Mouse (Mus musculus) B cell, adult 2 months (primary cell): ENCODE measurements at regions not wholly inside any gene's neighbourhood (a gene's known extent, or its start where the extent isn't known, plus 50 kb on each side); places are given as distances from the start of the nearest gene placed in this dataset.

Experiments used
- DNase-seq, 2 experiments: peaks; one replicate each; pipeline ENCODE4 v3.0.0; 2022

DNA sequence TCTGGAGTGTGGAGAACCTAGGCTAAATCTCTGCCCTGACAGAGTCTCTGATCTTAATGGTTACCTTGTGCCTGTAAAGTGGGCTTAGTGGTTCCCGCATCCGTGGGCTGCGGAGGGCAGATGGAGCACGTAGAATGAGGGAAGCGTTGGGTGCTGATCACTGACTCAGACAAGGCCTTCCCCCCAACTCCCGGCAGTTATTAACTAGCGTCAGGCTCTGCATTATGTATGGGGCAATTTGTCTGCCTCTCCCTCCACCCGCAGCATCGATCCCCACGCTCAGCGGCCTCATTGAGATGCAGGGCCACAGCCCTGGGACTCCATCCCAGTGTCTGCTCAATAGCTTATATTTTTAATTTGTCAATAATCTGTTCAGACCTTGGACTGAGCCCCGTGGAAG lies 164.8 kb downstream of the Gm26897 start:
- no peak for DNase-seq

DNA sequence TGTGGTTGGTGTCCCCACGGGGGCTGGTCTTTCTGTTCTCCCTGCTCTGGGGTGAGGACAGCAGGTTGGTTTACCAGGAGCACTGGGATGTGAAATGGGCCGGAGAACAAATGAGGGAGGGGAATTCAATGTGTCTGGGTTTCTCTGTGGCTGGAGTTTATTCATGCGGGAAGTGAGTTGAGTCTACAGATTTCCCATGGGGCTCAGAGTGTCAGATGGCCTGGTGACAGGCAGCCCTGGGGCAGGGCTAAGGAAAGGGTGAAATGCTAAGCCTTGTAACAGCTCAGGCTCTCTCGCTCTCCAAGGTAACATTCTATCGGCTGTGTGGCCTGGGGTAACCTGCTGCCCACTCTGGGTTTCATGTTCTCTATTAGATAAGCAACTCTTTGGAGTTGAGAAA lies 167.5 kb downstream of the Gm26897 start:
- no peak for DNase-seq

DNA sequence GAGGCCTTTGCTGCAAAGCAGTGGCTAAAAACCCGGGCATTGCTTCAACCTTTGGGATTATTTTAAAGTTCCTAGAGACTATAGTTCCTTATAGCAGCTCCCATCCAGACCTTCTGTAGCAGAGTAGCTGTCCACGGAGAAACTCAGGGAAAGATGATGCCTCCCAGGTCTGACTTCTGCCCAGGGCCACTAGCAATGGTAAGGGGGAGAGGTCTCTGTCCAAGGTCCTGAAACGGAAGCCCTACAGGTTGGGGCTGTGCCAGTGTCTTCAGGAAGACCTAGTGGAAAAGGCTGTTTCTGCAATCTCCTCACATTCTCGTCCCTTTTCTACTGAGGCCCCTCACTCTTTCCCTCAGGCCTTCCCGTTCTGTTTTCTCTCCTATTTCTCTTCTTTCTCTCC lies 168.0 kb downstream of the Gm26897 start:
- DNase-seq: peak; percentile 20 to 40

DNA sequence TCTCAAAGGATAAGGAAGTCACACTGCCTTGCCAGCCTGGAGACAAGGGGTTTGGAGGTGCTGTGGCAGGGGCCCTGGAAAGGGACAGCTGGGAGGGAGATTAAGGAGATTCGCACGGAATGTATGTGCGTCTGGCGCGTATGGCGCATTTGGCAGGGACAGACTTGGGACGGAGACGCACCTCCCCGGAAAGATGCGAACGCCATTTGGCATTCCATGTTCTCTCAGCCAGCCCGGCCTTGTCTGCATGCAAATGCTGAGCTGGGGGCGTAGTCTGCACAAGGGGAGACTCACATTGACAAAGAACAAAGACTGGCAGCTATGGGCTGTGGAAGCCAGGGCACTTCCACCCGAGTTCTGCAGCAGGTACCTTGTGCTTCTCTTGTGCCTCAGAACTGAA lies 174.4 kb downstream of the Gm26897 start:
- DNase-seq: no peak

DNA sequence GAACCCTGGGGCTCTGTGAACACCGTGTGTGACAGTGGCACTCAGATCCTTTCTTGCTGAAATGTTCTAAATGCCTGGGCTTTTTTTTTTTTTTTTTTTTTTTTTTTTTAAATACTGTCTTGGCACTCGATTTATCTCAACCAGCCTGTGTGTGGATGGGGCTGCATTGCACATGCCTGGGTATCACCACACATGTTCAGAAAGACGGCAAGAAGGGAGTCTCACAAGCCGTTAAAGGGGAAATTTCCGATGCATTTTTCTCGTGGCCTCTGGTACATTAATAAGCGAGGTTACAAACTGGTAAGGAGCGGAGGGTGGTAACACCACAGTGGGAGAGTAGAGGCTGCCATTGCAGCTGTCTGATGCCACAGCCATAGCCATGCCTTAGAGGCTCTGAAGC lies 176.8 kb downstream of the Gm26897 start:
- no peak for DNase-seq

DNA sequence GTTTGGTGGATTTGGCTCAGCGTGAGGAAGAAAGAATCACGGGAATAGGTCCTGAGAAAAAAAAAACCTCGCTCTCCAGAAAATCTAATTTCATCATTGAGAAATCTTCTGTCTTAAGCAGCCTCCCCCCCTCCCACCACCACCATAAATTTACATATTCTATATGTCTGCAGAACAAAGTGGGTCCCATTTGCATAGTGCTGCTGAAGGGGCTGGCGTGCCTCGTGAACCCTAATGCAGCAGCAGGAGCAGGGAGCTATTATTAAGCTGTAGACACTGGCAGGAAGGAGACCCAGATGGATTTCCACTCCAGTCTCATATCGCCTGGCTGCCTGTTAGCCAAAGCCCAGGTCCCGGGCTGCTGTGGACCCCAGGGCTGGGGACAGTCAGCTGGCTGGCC lies 179.6 kb downstream of the Gm26897 start:
- DNase-seq: no peak

DNA sequence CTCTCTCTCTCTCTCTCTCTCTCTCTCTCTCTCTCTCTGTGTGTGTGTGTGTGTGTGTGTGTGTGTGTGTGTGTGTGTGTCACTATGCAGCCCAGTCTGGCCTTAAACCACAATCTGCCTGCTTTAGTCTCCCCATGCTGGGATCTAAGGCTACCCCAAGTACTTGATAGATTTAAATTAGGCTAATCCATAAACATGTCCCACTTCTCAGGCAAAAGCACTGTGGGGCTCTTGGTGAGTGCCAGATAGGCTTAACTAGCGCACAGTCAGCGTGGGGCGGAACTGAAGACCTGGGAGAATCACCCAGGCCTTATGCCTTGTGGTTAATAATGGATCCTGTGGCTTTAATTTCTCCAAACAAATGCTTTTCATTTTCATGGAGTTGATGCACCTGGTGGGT lies 180.6 kb downstream of the Gm26897 start:
- no peak for DNase-seq

DNA sequence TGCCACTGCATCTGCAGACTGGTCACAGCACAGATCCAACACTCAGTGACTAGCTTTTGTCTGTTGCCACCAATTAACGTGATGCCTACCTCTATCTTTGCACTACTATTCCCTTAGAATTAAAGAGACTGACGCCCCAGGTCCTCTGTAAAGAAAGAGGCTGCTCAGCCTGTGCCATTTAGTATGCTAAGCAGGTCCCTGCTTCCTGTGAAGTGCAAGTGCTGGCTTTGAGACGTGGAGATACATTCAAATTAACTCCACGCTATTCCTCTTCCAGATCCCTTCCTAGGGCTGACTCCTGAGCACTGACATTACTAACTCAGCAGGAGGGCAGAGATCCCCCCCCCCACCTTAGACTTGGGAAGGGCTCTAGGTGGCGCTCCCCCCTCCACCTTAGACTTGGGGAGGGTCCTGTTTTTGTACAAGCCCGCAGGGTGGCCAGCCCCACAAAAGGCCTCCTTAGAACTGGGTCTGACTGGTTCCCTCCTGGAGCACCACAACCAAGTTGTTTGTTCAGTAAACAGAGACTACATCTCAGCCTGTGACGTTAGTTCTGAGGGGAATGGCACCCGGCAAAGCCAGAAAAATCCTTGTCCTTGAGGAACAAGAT lies 184.0 kb downstream of the Gm26897 start:
- DNase-seq: no peak

DNA sequence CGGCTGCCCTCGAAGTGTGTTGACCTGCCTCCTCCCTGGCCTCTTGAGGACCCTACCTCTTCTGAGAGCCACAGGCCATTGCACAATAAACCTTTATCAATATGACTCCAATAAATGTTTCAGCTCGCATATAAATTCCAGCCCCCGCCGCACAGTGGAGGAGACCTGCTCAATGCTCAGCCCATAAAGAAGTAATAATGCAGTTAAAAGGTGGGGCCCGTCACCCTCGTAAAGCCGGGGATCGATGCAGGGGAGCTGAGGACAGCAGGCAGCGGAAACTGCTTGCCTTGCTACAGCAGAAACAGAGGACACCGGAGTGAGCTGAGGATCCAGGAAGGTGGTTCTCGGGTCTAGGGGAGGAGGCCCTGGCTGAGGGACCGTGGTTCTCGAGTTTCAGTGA lies 185.2 kb downstream of the Gm26897 start:
- no peak for DNase-seq

DNA sequence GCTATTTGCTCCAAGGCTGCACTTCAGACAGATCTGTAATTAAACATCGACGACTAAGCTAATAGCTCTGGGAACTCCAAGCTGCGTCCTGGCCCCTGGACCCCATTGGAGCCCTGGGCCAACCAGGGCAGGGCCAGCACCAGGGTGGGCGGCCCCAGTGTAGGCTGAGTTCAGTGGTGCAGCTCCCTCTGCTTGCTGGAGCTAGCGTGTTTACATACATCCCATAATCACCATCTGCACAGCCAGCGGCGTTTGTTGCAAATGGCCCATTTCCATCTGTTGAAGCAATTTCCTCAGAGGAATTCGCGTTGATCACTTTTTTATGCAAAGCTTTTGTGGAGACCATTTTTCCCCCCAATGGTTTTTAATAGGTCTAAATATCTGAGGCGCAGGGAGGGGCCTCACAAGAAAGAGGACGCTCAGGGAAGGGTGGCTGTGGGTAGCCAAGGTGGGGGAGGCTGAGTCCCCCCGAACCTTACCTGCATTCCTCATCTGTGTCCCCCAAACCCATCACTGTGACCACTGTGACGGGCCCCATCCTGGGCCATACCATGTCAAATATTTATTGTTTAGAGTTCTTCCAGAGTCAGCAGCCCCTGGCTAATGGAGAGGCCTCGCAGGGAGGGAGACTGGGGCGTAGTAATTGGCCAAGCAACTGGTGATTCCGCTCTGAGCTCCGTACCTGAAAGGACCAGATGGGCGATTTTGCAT lies 189.4 kb downstream of the Gm26897 start:
- no peak for DNase-seq

DNA sequence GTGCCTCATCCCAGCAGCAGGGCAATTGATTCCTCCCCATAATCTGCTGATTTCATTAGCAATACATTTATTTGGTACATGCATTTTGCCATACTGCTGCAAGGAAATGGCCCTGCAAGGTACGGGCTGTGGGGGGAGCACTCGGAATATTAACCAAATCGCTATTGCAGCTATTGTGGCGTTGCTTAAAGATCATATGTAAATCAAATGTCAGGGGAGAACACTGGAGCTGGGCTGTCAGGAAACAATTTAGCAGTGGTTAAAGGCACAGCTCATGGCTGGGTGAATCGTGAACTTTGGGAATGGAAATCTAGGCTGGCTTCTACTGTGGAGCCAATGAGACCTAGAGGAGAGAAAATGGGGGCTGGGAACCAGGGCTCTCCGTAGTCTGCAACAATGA lies 192.0 kb downstream of the Gm26897 start:
- DNase-seq: no peak

DNA sequence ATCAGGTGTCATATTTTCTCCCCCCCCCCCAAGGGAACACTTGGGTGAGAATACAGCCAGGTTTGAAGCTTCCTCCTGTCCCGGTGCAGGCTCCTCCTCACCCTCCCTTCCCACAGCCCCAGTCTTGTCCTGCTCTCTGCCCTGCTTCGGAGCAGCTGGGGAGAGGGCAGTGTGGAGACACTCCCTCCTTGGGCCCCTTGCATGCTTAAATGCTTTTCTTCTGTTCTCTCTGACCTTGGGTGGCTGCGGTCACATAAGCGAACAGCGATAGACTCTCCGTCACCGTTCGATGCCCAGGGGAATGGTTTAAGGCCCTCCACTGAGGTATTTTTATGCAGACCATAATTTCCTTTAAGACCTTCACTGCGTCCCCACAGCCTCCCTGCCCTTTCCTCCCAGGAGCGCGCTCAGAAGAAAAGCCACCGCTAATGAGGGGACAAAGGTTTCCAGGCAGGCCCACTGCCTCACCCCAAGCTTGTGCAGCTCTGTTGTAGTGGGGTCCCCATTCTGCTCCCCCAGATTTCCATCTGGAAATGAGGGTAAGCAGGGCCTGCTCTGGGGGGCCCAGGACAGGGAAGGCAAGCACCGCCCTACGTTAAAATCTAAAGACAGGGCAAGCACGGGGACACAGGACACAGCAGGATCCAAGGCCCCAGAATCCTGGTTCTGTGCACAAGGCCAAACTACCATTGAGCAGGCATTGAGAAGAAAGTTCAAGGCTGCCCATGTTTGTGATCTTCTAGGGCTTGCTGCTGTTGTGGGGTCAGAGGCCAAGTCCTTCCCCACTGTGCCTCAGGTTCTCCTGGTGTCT lies 195.7 kb downstream of the Gm26897 start:
- no peak for DNase-seq

DNA sequence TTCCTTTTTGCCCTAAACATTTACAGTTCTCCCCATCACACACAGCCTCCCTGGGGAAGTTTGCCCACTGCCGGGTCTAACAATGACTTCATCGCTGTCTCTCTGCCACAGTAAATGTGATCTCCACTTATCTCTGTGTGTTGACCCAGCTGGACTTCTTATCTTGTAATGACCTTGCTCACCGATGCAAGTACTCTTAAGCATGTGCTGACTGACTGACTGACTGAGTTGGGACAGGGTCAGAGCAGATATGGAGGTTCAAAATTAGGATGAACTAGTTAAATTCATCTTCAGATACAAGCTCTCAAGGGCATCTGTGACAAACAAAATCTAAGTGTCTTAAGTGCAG lies 196.2 kb downstream of the Gm26897 start:
- DNase-seq: no peak

DNA sequence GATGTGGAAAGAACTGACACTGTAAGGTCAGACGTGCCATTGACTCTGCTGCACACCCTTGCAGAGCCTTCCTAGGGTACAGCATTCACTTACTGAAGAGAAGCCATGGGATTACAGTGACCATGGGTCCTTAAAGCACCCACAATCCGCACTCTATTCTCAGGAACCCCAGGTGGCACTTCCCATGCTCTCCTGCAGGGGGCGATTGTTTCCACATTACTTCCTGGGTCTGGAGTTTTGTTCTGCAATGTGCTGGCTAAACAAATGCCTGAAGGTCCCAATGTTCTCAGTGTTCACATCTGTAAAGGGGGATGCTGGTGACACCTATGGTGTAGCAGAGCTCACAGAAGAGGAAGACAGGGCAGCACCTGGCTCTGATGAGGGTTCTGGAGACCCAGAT lies 198.0 kb downstream of the Gm26897 start:
- peak; percentile 37 to 50 for DNase-seq

DNA sequence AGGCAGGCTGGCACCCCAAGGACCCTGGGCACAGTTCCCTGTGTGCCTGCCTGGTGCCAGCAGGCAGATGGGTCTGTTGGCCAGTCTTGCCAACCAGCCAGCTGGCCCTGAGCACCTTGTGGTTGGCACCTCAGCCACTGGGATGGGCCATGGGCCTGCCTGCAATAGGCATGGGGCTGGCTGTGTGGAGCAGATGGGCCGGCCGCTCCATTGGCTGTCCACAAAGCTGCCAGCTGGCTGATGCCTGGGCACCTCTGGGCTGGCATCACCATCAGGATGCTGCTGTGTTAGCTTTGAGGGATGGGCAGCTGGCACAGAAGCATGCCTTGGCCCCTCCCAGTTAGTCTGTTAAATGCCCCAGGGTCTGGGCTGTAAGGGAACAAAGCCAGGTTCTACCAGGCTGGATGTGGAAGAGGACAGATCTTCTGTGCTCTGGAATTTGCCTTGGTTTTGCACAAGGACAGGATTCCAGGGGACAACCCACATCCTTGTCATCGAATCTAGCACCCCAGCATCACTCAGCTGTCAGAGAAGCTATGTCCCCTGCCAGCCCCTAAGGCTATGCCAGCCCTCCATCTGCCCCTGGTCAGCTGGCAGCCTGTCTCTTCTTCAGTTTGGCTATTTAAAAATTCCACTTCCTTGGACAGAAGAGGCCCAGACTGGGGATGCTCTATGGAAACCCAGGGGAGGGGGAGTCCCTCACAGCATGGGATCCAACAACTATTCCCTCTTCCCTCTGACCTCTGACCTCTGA lies 201.8 kb downstream of the Gm26897 start:
- no peak for DNase-seq

DNA sequence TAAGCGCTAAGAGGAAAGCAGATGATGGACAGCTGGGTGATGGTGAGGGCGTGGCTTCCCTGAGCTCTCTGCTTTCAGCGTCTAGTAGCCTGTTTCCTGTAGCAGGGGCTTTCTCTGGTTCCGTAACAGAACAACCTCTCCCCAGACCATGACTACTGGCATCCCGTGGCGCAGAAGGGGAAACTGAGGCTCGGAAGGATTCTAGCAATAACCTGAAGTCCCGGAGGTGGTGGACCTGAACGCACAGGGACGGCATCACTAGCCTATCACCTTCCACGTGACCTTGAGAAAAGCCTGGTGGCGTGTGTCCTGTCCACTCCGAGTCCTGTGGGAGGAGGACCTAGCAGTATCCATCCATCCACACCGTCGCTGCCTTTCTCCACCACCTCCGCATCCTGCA lies 208.1 kb downstream of the Gm26897 start:
- DNase-seq: no peak

DNA sequence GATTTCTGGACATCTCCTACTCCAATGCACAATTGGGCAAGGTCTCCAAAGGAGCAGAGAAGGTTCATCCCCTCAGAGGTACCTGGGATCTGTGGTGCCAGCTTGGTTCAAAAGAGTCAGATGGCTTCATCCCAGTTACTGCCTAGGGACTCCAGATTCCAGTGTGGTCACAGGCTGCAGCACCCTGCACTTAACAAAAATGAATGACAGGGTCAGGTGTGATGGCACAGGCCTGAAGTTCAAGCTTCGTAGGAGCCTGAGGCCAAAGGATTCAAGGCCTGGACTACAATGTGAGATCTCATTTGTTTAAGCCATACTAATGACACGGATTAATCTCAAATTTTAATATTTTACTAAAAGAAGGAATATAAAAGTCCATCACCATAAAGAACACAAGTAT lies 209.1 kb downstream of the Gm26897 start:
- DNase-seq: no peak

DNA sequence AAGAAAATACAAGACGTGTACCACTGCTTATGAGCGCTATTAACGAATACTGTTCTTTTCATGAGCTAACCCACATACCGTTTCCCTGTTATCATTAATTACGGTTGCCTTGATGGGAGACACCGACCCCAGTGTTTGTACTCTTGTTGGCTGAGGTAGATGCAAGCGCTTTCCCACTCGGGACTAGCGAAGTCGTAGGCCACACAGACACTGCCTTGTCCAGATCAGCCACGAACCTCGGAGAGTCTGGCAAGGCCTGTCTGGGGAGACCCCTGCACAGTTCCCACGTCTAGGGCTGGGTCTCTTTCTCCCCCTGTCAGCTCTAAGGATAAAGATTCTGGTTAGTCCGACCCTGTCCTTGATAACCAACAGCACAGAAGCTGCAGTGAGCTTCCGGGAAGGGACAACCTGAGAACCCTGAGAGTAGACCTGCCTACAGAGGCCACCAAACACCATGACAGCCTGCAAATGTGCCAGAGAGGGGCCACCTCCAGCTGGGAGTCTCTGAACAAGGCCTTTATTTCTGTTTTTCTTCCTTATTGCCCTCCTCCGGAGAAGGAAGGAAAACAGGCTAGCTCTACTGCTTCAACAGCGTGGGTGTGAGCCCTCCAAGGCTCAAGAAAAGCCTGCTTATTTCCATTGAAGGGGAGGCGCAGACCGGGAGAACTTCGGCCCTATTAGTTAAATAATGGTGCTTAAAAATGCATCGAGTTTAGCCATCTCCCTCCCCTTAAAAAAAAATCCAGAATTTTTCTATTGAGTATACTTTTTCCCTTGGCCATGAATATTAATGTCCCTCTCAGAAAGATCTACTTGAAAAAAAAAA lies 209.8 kb downstream of the Gm26897 start:
- DNase-seq: no peak

DNA sequence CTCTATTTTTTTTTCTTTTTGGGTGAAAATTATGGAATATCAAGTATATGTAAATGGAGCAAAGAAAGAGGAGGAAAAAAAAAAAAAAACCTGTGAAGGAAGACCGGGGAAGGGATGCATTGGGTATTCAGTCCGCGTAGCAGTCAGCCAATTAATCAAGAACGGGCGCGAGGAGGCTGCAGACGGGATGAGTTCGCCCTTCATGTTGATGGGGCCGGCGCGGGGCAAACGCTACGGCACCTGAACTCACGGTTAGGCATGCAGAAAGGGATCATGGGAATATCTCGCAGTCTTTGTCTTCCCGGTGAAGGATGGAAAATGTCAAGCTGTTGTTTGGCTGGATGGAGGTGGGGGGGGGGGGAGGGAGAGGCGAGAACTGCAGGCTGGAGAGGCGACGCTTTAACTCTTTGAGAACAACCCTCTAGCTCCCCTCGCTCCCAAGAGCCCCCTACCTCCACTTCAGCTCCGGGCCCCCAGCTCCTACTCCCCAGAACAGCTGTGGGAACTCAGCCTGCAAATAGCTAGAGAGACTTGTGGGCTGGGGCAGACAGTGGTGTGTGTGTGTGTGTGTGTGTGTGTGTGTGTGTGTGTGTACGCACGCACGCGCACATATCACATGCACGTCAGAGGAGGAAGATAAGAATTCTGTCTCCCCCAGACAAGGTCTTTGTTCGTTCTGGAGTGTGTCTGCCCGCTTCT lies 210.7 kb downstream of the Gm26897 start:
- no peak for DNase-seq

DNA sequence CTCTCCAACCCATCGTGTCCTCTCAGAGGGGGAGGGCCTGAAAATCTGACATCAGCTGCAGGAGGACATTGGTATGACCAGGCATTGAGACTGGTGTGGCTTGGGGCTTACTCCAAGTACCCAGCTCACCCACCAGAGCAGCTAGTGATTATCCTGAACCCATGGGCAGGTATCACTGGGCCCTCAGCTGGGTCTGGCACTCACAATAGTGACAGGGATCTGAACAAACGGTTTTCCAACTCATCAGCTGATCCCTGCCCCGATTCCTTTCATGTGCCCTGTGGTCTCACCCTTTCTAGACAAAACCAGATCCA lies 211.2 kb downstream of the Gm26897 start:
- DNase-seq: no peak

DNA sequence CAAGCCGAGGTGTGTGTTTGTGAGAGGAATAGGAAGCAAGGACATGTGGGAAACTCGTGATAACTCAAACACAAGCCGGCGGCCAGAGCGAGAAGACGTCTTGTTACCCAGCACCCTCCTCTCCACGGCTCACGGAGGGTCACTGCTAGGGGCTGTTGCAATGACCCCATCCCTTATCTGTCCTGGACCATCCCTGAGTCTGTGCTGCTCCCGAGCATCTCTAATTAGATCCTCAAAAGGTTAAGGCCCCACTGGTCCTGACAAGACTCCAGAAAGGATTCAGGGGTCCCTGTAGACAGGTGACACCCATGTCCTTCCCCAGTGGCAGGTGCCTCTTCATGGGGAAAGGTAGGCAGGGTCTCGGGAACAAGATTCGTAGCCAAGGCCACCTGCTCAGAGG lies 212.6 kb downstream of the Gm26897 start:
- no peak for DNase-seq

DNA sequence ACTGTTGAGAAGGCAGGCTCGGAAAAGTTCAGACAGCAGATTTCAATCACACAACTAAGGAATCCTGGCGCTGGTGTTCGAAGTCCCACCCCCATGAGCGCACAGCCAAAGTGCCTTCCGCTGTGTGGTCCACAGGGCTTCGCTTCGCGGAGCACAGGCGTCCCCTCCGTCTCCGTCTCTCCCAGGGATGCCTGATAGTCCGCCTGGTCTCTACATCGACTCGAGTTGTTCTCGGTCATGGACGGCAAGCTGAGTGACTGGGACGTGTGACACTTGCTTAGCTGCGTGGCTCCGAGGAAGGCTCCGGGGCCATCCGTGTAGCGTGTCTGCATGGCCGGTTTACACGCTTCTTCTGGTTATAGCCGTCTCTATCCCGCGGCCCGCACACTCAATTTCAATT lies 224.0 kb downstream of the Gm26897 start:
- no peak for DNase-seq
